26 mouse cellular contexts compared by ENCODE assay signal in the genomic region with DNA sequence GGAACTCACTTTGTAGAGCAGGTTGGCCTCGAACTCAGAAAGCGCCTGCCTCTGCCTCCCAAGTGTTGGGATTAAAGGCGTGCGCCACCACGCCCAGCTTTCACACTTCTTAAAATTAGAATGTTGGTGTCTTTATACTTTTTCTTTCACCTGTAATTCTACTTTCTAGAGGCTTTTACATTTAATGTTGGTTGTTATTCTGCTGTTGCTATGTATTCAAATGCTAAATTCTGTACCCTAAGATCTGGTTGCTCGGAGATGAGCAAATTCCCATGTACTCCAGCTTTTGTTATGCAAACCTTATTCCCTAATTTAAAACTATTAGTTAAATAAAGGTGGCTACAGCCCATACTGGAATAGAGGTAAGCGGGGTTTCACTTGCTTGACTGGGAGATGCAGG. TPM values are rescaled to one million over a fixed set of nuclear protein-coding genes. Genes with fewer than 3 reads are reported as not detected.
DNase-seq lines count a peak whose midpoint lies in the region; ATAC-seq and TF ChIP-seq lines count a peak whose summit lies in the region.
"Had no signal": no experiment of that assay in that cellular context is flagged by ENCODE, and none has a peak within 500 bp of the region (broad histone marks: within the 10 kb centered on the region; RNA-seq: fewer than 3 reads in every experiment).

No protein-coding gene starts in this region.

- no peaks in the 10 kb centered on the region for H3K36me3 ChIP-seq in ES-E14 (ENCODE audit: control insufficient read depth, insufficient read depth, low read length, poor library complexity, severe bottlenecking)
- no peaks in the 10 kb centered on the region for H3K36me3 ChIP-seq in heart, embryonic 10.5 days
- H3K36me3 ChIP-seq: G1E had no signal

- in situ Hi-C loops in ES-E14 (cut with MboI; ENCODE audit: low sequenced_read_pairs in 2 of 2, unreplicated experiment in 2 of 2), result no loop called here

- DNase-seq in ES-CJ7 (ENCODE audit: low read depth, low spot score), result peak; percentile 69
- peak; percentile 13 for DNase-seq in ES-E14 (ENCODE audit: low read depth, low spot score)
- DNase-seq in R1 (ENCODE audit: low read depth, low spot score), result peak; percentile 54
- DNase-seq in ZHBTc4 (ENCODE audit: low read depth, low spot score), result peak; percentile 70
- DNase-seq in heart, embryonic 10.5 days (ENCODE audit: low spot score), result no peak
- DNase-seq in cerebellum, postnatal 25 days, result no peak
- no peak for DNase-seq in right cerebral cortex, postnatal 14 days
- DNase-seq: adrenal gland, adult 2 months; adrenal gland, adult 8-10 months; adrenal gland, postnatal 10 days; adrenal gland, postnatal 14 days; adrenal gland, postnatal 25 days; adrenal gland, postnatal 36 days; B cell, adult 2 months; cerebellum, adult 11 months; cerebellum, adult 11-12 months; cerebellum, adult 18-20 months; cerebellum, adult 2 months; cerebellum, adult 8-10 months; cerebellum, adult 9-10 months had no signal

- no peaks in the 10 kb centered on the region for H3K9me3 ChIP-seq in ES-E14 (ENCODE audit: control insufficient read depth, insufficient read depth, low read depth, low read length)
- no peaks in the 10 kb centered on the region for H3K9me3 ChIP-seq in heart, embryonic 10.5 days
- H3K9me3 ChIP-seq: G1E had no signal

- ATAC-seq in megakaryocyte progenitor cell, adult 5-6 weeks (replicated peaks; ENCODE audit: poor library complexity), result no peak
- ATAC-seq: activated CD4-positive, CD25-positive, alpha-beta regulatory T cell, adult 4 months; CD4-positive, CD25-positive, alpha-beta regulatory T cell, adult 4 months; Patski had no signal

- H3K4me1 ChIP-seq in ES-E14 (ENCODE audit: control insufficient read depth in 2 of 2, insufficient read depth in 2 of 2, low read length in 2 of 2, poor library complexity in 1 of 2), result no peaks in the 10 kb centered on the region
- no peaks in the 10 kb centered on the region for H3K4me1 ChIP-seq in heart, embryonic 10.5 days

- no peak overlapping the region for H3K9ac ChIP-seq in ES-E14 (ENCODE audit: insufficient read depth, low read depth, low read length, poor library complexity, severe bottlenecking)

- no peak overlapping the region for H3K27ac ChIP-seq in ES-E14 (ENCODE audit: insufficient read depth, low read depth, low read length, poor library complexity, severe bottlenecking)
- no peak overlapping the region for H3K27ac ChIP-seq in heart, embryonic 10.5 days

- WGBS in heart, embryonic 10.5 days, result 72% methylated on average over 7 of the region's 7 CpGs

- no peak overlapping the region for H3K4me3 ChIP-seq in ES-E14 (ENCODE audit: insufficient read depth in 1 of 2, low read depth in 1 of 2, low read length in 2 of 2, poor library complexity in 1 of 2, severe bottlenecking in 1 of 2)
- H3K4me3 ChIP-seq in heart, embryonic 10.5 days, result no peak overlapping the region

- H3K27me3 ChIP-seq in heart, embryonic 10.5 days (ENCODE audit: insufficient read depth, poor library complexity, severe bottlenecking), result no peaks in the 10 kb centered on the region
- H3K27me3 ChIP-seq: CH12.LX had no signal

TF ChIP-seq in ES-E14, 5 proteins besides CTCF, POLR2A, EP300 and RAD21:
- TF ChIP-seq ZNF384 (IDR thresholded peaks at IDR 0.05; ENCODE audit: low read depth, low read length), result no peak
- no peak for TF ChIP-seq CHD2 (IDR thresholded peaks at IDR 0.05; ENCODE audit: low read depth, low read length)
- TF ChIP-seq ZC3H11A (IDR thresholded peaks at IDR 0.05; ENCODE audit: borderline replicate concordance, low read depth, low read length), result no peak
- TF ChIP-seq HCFC1 (IDR thresholded peaks at IDR 0.05; ENCODE audit: borderline replicate concordance, insufficient read depth, low read length), result no peak
- TF ChIP-seq MAFK (IDR thresholded peaks at IDR 0.05; ENCODE audit: insufficient read depth, low read depth, low read length), result no peak

RNA-seq across cellular contexts. Expression of gene Zdhhc9, which starts 14.0 kb away (rescaled TPM):
- total RNA-seq in ES-E14 (2012; rRNA removed), result 9.7 and 11.2 TPM in 2 replicates
- 2.0 and 2.9 TPM in 2 replicates for polyA plus RNA-seq in heart, embryonic 10.5 days (2016; fragmentation: Nextera tagmentation; extraction: Ambion mirVana)
- total RNA-seq in megakaryocyte progenitor cell, adult 5-6 weeks (2015), result 33.7 and 38.3 TPM in 2 replicates
- 6.2 and 9.2 TPM in 2 replicates for total RNA-seq in megakaryocyte progenitor cell, adult 5-6 weeks (2017)

RNA-seq across cellular contexts. Expression of gene Utp14a, which starts 34.0 kb away (rescaled TPM):
- 52.0 and 57.7 TPM in 2 replicates for total RNA-seq in ES-E14 (2012; rRNA removed)
- 11.5 and 16.5 TPM in 2 replicates for polyA plus RNA-seq in heart, embryonic 10.5 days (2016; fragmentation: Nextera tagmentation; extraction: Ambion mirVana)
- 37.2 and 39.8 TPM in 2 replicates for total RNA-seq in megakaryocyte progenitor cell, adult 5-6 weeks (2015)
- total RNA-seq in megakaryocyte progenitor cell, adult 5-6 weeks (2017), result 70.0 and 86.7 TPM in 2 replicates

Comparison
In these comparisons a context has a peak if more than half of its experiments do, and no peak if none do; other contexts are left out.
1. DNase-seq: peak in ES-CJ7 (single experiment), ES-E14 (single experiment), R1 (single experiment) and ZHBTc4 (single experiment); none in heart, embryonic 10.5 days (single experiment), cerebellum, postnatal 25 days (0 of 2) and right cerebral cortex, postnatal 14 days (single experiment).